Mouse (Mus musculus): ENCODE measurements at regions not wholly inside any gene's neighbourhood (a gene's known extent, or its start where the extent isn't known, plus 50 kb on each side); places are given as distances from the start of the nearest gene placed in this dataset.

DNA sequence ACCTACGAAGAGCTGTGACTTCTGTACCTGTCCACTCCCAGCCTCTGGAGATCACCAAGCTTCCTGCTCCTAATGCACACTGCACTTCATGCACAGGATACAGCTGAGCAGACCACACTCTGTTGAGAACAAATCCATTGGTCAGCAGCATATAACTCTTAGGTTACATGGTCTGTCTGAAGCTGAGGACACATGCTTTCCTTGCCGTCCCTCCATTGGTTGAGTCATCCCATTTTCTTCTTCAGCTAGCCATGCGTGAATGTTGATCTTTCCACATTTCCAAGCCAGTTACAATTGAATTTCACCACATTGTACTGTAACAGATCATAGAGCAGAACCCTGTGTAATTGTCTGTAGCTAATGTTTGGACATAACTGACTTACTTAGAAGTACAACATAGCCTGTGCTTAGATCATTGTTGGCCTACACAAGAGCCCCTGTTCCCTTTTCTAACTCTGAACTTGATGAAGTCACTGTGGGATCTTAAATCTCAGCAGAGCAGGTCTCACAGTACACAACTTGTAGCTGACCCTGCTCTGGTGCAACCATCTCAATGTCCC is 593.3 kb upstream of the Intu start:
- Histone ChIP-seq H3K27ac (no peak overlapping the region), H3K27me3 (replicated peaks) (no peaks in the 10 kb centered on the region), H3K9me3 (no peaks in the 10 kb centered on the region), H3K36me3 (replicated peaks) (no peaks in the 10 kb centered on the region), H3K9ac (no peak overlapping the region), H3K4me3 (no peak overlapping the region), H3K4me2 (no peak overlapping the region), H3K4me1 (no peaks in the 10 kb centered on the region)
- ATAC-seq (replicated peaks): no peak
- 94% methylated on average over 3 of the region's 3 CpGs for WGBS

DNA sequence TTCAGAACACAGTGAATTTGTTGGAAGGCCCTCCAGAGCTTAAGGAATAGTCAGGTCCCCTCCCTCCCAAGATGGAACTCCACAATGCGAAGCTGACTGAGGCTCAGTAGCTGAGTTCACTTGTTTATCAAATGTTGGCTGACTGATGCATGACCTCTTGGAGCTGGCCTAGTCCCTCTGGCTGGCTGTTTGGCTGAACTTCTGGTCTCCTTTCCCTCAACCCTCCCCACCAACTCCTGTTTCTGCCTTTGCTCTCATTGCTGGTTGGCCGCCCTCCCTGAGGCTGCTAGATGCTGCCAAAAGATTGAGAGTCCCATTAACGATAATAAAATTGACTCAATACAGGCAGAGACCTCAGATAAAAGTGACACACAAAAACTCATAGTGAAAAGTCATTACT is 586.5 kb upstream of the Intu start:
- no peaks in the 10 kb centered on the region for H3K27me3 ChIP-seq (replicated peaks)
- no peak overlapping the region for H3K9ac ChIP-seq
- no peaks in the 10 kb centered on the region for H3K9me3 ChIP-seq
- ATAC-seq (replicated peaks): no peak
- 92% methylated on average over 3 of the region's 3 CpGs for WGBS
- no peak overlapping the region for H3K27ac ChIP-seq
- H3K36me3 ChIP-seq (replicated peaks): no peaks in the 10 kb centered on the region
- H3K4me3 ChIP-seq: no peak overlapping the region
- H3K4me2 ChIP-seq: no peak overlapping the region
- H3K4me1 ChIP-seq: no peaks in the 10 kb centered on the region

DNA sequence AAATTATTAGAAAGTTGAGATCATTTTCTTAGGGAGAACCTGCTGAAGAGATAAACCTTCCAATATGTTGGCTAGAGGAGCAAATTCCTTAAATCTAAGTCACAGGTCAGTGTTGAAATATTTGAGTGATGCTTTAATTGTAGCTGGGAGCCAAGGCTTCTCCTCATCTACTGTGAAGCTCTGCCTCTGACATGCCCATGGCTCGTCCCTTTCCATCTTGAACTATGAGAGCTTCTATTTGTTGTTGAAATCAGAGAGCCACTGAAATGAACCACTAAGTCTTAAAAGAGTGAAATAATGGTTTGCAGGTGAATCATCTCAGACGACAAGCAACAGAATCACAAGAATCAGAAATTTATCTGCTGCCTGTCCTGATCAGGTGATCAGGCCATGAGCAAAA is 579.0 kb upstream of the Intu start:
- Histone ChIP-seq H3K4me2 (no peak overlapping the region), H3K27me3 (replicated peaks) (no peaks in the 10 kb centered on the region), H3K27ac (no peak overlapping the region), H3K4me1 (no peaks in the 10 kb centered on the region), H3K9me3 (no peaks in the 10 kb centered on the region), H3K36me3 (replicated peaks) (no peaks in the 10 kb centered on the region), H3K9ac (no peak overlapping the region), H3K4me3 (no peak overlapping the region)
- no peak for ATAC-seq (replicated peaks)
- 82% methylated on average over 2 of the region's 2 CpGs for WGBS

DNA sequence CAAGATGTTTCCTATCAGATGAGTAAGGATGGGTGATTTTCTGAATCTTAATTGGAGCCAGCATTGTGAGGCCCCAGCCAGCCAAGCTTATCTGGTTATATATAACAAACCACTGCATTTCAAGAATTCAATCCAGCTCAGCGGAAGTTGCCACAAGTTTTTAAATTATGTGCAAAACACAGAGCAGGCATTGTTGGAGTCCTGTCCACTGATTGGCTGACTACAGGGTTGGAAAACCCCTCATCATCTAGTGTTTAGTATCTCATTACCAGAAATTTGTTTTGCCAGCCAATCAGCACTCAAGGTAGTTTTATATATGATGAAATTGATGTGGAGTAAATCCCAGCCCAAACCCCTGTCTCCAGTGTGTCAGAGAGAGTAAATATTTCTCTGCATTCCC is 578.5 kb upstream of the Intu start:
- H3K27me3 ChIP-seq (replicated peaks): no peaks in the 10 kb centered on the region
- no peak overlapping the region for H3K27ac ChIP-seq
- H3K9ac ChIP-seq: no peak overlapping the region
- no peak for ATAC-seq (replicated peaks)
- no peaks in the 10 kb centered on the region for H3K9me3 ChIP-seq
- H3K4me3 ChIP-seq: no peak overlapping the region
- 94% methylated on average over 1 of the region's 1 CpGs for WGBS
- H3K36me3 ChIP-seq (replicated peaks): no peaks in the 10 kb centered on the region
- no peak overlapping the region for H3K4me2 ChIP-seq
- H3K4me1 ChIP-seq: no peaks in the 10 kb centered on the region

DNA sequence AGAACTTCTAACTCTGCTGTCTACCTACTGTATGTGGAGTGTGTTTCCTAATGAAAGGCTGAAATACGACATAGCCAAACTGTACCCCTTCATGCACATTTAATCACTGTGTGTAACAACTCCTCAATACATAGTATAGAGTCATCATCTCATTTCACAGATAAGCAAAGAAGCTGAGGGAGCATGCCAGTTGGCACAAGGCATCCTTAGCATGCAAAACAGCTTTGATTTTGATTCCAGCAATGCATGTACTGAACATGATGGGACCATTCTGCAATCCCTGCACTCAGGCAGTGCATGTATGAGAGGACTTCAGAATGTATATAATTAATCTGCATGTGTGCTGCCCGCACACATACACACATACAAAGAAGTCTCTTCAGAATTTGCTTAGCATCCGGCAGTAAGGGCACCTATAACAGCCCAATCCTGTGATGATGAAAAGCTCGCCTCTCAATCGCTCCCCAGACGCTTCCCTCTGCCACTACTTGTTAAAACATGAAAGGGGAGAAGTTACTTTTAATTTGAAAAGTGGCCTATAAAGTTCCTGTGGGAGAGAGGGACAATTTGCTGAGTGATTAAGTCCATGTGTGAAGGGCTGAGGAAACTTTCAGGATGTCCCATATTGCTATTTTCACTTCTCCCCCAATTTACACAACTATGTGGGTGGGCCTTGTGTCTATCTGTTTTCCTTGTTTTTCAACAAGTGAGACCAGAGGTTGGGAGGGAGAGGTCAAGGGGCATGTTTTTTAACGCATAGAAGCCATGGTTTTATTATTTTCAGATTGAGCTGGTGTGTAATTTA is 569.0 kb upstream of the Intu start:
- ATAC-seq (replicated peaks): no peak
- no peak overlapping the region for H3K4me2 ChIP-seq
- 66% methylated on average over 7 of the region's 7 CpGs for WGBS
- H3K27me3 ChIP-seq (replicated peaks): no peaks in the 10 kb centered on the region
- H3K36me3 ChIP-seq (replicated peaks): no peaks in the 10 kb centered on the region
- H3K4me3 ChIP-seq: no peak overlapping the region
- no peaks in the 10 kb centered on the region for H3K4me1 ChIP-seq
- H3K27ac ChIP-seq: no peak overlapping the region
- H3K9ac ChIP-seq: no peak overlapping the region
- H3K9me3 ChIP-seq: no peaks in the 10 kb centered on the region

DNA sequence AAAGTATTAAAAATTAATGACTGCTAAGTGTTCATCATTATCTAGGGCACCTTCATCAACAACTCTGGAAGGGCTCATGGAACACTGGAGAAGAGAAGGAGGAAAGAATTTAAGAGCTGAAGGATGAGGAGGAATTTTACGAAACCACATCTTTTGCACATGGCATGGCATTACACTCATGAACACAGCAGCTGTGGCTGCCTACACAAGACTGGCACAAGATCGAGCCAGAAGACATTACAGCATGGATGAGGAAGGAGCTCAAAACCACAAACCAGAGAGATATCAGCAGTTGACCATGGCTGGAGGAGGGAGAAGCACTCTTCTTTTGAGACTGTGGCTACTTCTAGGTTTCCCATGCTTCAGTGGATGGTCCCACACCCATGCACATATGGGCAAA is 565.7 kb upstream of the Intu start:
- 94% methylated on average over 2 of the region's 2 CpGs for WGBS
- no peak for ATAC-seq (replicated peaks)
- Histone ChIP-seq H3K9ac (no peak overlapping the region), H3K9me3 (no peaks in the 10 kb centered on the region), H3K4me2 (no peak overlapping the region), H3K4me3 (no peak overlapping the region), H3K27ac (no peak overlapping the region), H3K27me3 (replicated peaks) (no peaks in the 10 kb centered on the region), H3K4me1 (no peaks in the 10 kb centered on the region), H3K36me3 (replicated peaks) (no peaks in the 10 kb centered on the region)

DNA sequence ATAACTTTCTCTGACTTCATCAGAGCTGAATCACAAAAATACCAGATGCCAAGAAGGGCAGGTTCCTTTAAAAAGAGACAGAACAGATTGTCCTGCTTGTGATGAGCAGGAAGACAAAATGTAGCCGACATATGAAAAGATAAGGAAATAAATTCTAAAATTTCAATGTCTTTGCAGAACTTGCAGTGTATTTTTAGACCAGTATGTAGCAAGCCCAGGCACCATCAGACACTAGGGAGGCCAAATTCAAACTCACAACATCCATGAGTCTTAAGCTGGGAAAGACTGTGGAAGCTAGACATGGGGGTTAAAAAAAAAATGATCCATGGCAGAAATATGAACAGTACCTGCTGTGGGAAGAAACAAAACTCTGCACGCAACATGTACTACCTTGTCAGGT is 564.7 kb upstream of the Intu start:
- Histone ChIP-seq H3K9me3 (no peaks in the 10 kb centered on the region), H3K27ac (no peak overlapping the region), H3K27me3 (replicated peaks) (no peaks in the 10 kb centered on the region), H3K9ac (no peak overlapping the region), H3K36me3 (replicated peaks) (no peaks in the 10 kb centered on the region), H3K4me1 (no peaks in the 10 kb centered on the region), H3K4me2 (no peak overlapping the region), H3K4me3 (no peak overlapping the region)
- no peak for ATAC-seq (replicated peaks)
- 97% methylated on average over 2 of the region's 2 CpGs for WGBS

DNA sequence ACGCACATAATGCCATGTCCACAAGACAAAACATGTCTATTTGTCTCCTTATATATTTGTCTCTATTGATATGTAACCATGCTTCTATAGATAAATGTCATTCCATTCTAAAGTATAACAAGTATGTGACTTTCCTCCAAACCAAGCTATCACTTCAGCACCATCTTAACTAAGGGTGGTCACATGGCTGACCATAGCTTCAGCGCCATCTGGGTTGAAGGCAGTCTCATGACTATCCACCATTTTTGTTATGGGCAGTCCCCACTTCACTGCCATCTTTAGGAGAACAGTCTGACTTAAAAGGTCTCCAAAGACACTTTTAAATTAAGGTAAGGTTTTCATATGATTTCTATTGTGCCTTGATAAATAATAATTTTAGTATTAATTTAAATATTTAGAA is 554.1 kb upstream of the Intu start:
- 95% methylated on average over 2 of the region's 2 CpGs for WGBS
- Histone ChIP-seq H3K4me1 (no peaks in the 10 kb centered on the region), H3K27ac (no peak overlapping the region), H3K9ac (no peak overlapping the region), H3K27me3 (replicated peaks) (no peaks in the 10 kb centered on the region), H3K4me2 (no peak overlapping the region), H3K4me3 (no peak overlapping the region), H3K9me3 (no peaks in the 10 kb centered on the region), H3K36me3 (replicated peaks) (no peaks in the 10 kb centered on the region)
- no peak for ATAC-seq (replicated peaks)

DNA sequence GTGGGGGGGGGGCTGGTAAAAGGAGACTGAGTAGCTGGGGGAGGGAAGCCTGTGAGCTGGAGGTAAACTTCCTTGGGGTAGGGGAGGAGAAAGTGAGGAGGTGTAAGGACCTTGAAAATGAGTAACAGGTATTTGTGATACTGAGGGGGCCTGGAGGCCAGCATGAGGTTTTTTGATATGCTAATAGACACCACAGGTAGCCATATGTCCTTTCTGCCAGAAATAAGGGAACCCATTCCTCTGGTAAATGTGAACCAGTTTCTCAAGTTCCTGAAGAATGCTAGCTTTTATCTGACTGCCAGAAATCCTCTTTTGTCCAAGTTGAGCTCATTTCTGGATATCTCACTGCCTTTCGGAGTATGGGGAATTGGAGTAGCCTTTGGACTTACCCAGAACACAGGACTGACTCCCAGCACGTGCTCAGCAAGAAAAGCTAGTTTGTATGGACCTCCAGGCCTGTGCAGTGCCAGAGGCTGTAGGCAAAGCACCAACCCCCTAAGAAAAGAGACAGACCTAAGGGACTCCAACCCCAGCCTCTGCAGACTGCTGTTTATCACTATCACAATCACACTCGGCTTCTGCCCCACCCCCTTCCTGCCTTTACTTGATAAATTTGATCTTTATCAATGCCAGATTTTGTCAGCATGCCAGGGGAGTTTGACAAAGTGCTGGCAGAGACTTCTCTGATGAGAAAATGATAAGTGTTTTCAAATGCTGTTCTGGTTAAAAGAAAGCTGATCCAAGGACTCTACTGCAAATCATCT is 552.0 kb upstream of the Intu start:
- Histone ChIP-seq H3K9ac (no peak overlapping the region), H3K36me3 (replicated peaks) (no peaks in the 10 kb centered on the region), H3K27me3 (replicated peaks) (no peaks in the 10 kb centered on the region), H3K4me1 (no peaks in the 10 kb centered on the region), H3K9me3 (no peaks in the 10 kb centered on the region), H3K4me3 (no peak overlapping the region), H3K4me2 (no peak overlapping the region), H3K27ac (no peak overlapping the region)
- ATAC-seq (replicated peaks): no peak
- WGBS: 22% methylated on average over 3 of the region's 3 CpGs

DNA sequence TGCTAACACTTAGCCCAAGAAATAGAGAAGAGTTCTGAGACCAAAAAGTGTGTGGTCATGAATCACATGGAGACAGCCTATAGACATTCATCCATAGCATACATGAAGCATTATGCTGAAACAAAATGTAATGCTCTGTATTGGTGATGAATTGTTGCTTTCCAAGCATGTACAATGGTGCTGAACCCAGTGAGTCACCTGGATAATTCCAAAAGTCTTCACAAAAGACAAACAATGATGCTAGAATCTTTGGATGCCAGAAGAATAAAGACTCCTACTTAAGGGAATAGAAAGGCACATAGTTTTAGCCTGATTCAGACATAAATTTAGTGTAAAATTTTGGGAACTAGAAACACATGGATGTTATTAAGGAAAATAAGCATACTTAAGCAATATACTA is 548.4 kb upstream of the Intu start:
- H3K36me3 ChIP-seq (replicated peaks): no peaks in the 10 kb centered on the region
- H3K9me3 ChIP-seq: no peaks in the 10 kb centered on the region
- H3K4me2 ChIP-seq: no peak overlapping the region
- no peak for ATAC-seq (replicated peaks)
- no peak overlapping the region for H3K27ac ChIP-seq
- H3K27me3 ChIP-seq (replicated peaks): no peaks in the 10 kb centered on the region
- no peaks in the 10 kb centered on the region for H3K4me1 ChIP-seq
- no peak overlapping the region for H3K9ac ChIP-seq
- no peak overlapping the region for H3K4me3 ChIP-seq

DNA sequence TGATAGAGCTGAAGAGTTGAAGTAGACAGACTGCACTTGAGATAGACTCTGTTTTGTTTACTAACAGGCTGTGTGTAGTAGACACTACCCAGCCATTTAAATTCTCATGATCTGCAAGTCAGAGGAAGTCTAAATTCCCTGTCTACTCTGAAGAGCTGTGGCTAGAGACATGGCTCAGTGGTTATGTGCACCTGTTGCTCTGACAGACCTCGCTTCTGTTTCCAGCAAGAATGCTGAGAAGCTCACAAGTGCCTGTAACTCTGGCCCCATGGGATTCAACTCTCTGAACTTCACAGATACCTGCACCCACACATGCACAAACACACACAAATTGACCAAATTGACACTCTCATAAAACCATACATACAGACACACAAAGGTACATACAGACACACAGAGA is 543.4 kb upstream of the Intu start:
- H3K9me3 ChIP-seq: no peaks in the 10 kb centered on the region
- H3K36me3 ChIP-seq (replicated peaks): no peaks in the 10 kb centered on the region
- 89% methylated on average over 1 of the region's 1 CpGs for WGBS
- no peak overlapping the region for H3K4me2 ChIP-seq
- no peaks in the 10 kb centered on the region for H3K27me3 ChIP-seq (replicated peaks)
- H3K4me3 ChIP-seq: no peak overlapping the region
- no peaks in the 10 kb centered on the region for H3K4me1 ChIP-seq
- H3K27ac ChIP-seq: no peak overlapping the region
- H3K9ac ChIP-seq: no peak overlapping the region
- no peak for ATAC-seq (replicated peaks)

DNA sequence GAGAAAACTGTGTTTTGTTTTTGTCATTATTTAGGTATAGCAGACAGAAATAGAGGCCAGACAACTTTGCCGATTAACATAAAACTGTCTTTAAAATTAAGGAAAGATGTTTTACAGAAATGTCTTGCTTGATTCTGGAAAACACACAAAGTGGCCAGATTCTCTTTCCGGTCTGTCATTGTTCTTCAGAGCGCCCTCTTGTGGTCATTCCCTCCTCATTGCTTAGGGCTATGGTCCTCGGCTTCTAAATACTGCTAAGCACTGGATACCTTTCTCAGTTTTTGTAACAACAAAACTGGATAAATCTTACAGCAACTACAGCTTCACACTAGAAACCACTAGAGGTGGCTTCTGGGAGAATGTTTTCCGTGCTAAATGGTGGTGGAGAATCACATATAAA is 532.5 kb upstream of the Intu start:
- 42% methylated on average over 5 of the region's 5 CpGs for WGBS
- Histone ChIP-seq H3K27me3 (replicated peaks) (no peaks in the 10 kb centered on the region), H3K4me2 (no peak overlapping the region), H3K9me3 (no peaks in the 10 kb centered on the region), H3K9ac (no peak overlapping the region), H3K4me3 (no peak overlapping the region), H3K36me3 (replicated peaks) (no peaks in the 10 kb centered on the region), H3K27ac (no peak overlapping the region), H3K4me1 (no peaks in the 10 kb centered on the region)
- ATAC-seq (replicated peaks): 0 out of 2 replicates have a peak, but pooled peaks have one; percentile 58

DNA sequence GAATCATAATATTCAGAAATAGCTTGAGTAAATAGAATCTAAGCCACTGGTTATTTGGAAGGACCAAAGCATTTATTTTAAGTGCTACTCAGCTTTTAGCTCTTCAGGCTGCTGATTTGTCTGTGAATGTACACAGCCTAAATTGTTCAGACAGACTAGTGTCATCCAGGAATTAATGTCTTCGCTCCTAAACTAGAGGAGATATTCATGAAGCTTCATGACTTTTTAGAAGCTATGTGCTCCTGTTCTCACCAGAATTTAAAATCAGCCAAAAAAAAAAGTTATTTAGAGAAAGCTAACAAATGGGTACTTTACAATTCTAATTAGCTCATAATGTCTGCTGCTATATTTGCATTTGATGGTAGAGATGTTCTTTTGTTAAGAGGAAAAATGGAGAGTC is 531.2 kb upstream of the Intu start:
- WGBS: 57% methylated on average over 1 of the region's 1 CpGs
- no peak overlapping the region for H3K9ac ChIP-seq
- no peaks in the 10 kb centered on the region for H3K27me3 ChIP-seq (replicated peaks)
- H3K27ac ChIP-seq: no peak overlapping the region
- no peaks in the 10 kb centered on the region for H3K4me1 ChIP-seq
- no peaks in the 10 kb centered on the region for H3K36me3 ChIP-seq (replicated peaks)
- no peak overlapping the region for H3K4me2 ChIP-seq
- ATAC-seq (replicated peaks): no peak
- H3K4me3 ChIP-seq: no peak overlapping the region
- H3K9me3 ChIP-seq: no peaks in the 10 kb centered on the region
